Mouse (Mus musculus): ENCODE results near the gene Rbms1. TPM values are rescaled to one million over a fixed set of nuclear protein-coding genes. Genes with fewer than 3 reads are reported as not detected.

Rbms1 gene
- polyA plus RNA-seq (2015; fragmentation: Nextera tagmentation; extraction: Ambion mirVana) = 57.7 and 67.3 TPM in 2 replicates

DNA sequence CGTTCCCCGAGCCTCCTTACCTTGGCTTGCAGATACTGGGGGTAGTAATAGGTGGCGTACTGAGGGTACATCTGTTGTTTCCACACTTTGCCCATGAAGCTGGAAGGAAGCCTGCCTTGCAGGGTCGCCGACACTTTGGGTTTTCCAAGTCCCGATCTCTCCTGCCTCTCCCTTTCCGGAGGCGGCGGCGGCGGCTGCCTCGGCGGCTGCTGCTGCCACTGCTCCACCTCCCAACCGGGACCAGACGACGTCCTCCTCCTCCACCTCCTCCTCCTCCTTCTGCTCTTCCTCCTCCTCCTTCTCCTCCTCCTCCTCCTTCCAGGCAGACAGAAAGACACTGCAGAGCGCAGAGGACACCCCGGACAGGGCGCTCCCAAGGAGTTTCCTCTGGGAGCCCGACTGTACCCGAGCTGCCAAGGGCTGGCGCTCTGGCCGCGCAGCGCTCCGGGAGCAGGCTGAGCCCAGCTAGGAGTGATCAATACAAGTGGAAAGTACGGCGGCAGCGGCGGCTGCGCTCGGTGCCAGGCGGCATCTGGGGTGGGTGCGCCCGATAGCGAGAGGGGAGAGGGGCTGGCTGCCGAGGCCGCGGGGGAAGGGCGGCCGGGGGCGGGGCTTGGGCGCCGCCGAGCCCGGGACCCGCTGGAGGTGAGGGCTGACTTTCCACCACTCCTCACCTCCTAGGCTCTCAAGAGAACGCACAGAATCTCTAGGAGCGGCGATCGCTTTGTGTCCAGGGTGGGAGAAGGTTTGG lies at the start of gene Rbms1:
Gene Rbms1 (minus strand): TSS at position 522 of the 751 bp plus-strand sequence.

DNA sequence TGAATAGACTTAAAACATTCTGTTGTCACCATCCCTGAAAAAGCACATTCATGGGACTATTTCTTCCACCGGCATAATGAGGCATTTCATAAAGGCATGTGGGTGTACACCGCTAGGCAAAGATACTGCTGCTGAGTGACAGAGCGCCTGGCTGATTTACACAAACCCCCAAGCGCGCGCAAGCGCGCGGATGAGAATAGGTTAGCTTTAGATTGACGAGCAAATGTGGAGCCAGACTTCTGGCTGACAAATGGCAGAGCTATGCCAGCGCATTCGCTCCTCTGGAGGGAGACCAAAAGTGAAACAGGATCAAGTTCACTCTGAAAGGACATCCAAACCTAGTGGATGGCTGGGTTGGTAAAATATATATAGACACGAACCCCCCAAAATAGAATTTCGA lies 240.5 kb downstream of the Rbms1 start, which contains the start of gene Itgb6:
Gene Itgb6 (minus strand): TSS at position 130 of the 400 bp plus-strand sequence.

Other genes with a start within 250 kb of the Rbms1 start
- 0.04 TPM in 1 of 2 replicates, not detected in the other for gene Itgb6, start 240.5 kb downstream of the Rbms1 start, polyA plus RNA-seq (2015; fragmentation: Nextera tagmentation; extraction: Ambion mirVana)

All from spleen, postnatal 0 days (tissue).